ENCODE assay signal across 9 mouse cellular contexts in the genomic region with DNA sequence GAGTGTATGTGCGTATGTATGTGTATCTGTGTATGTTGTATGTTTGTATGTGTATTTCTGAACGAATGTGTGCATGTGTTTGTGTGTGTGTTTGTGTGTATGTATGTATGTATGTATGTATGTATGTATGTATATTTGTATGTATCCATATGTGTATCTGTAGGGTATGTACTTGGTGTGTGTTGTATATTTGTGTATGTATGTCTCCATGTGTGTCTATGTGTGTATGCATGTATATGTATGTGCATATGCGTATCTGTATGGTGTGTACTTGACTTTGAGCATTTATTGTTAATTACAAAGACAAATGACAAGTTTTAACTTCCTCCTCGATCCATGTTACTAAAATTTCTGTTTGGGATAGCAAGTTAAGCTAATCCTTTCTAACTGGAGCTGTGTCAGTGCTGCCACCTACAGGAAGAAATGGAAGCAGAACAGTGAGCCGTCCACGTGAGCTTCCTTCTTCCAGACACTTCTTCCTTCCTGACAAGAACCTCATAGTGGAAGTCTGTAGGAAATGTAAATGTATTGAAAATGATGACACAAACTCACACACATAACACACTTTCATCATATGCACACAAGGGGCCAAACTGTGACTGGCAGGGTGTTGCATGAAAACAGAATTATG.
DNase-seq lines count a peak whose midpoint lies in the region; ATAC-seq and TF ChIP-seq lines count a peak whose summit lies in the region.
"Had no signal": no experiment of that assay in that cellular context is flagged by ENCODE, and none has a peak within 500 bp of the region (broad histone marks: within the 10 kb centered on the region; RNA-seq: fewer than 3 reads in every experiment).

No protein-coding gene starts in this region.

- TF ChIP-seq CTCF in kidney, postnatal 0 days (IDR thresholded peaks at IDR 0.05; ENCODE audit: low read depth), result peak; percentile 90

- H3K27ac ChIP-seq in kidney, postnatal 0 days, result no peak overlapping the region

- DNase-seq in layer of hippocampus, adult 11-12 months (ENCODE audit: low spot score), result peak; percentile 74
- DNase-seq in layer of hippocampus, adult 9-10 months (ENCODE audit: low spot score), result no peak
- peak; percentile 16 to 39 for DNase-seq in cerebellum, adult 18-20 months
- DNase-seq in forelimb bud, embryonic 11.5 days (ENCODE audit: low read depth, low spot score), result peak; percentile 70
- peak; percentile 82 for DNase-seq in kidney, postnatal 0 days (ENCODE audit: low spot score)
- DNase-seq in lung, adult 18-20 months, result peak; percentile 8 to 19
- DNase-seq in ovary, postnatal 14 days (ENCODE audit: low spot score), result peak; percentile 47
- no peak for DNase-seq in thymus, postnatal 0 days (ENCODE audit: low spot score)

- H3K9ac ChIP-seq in kidney, postnatal 0 days (ENCODE audit: low read depth, low read length), result no peak overlapping the region

- H3K4me3 ChIP-seq in kidney, postnatal 0 days (replicated peaks; ENCODE audit: low read depth, low read length), result no peak overlapping the region
- H3K4me3 ChIP-seq: megakaryocyte, embryonic 14.5 days had no signal

- H3K36me3 ChIP-seq in kidney, postnatal 0 days (ENCODE audit: insufficient read depth, low read length), result no peaks in the 10 kb centered on the region

- H3K4me1 ChIP-seq in kidney, postnatal 0 days (replicated peaks; ENCODE audit: insufficient read depth, low read length), result no peaks in the 10 kb centered on the region
- H3K4me1 ChIP-seq: megakaryocyte, embryonic 14.5 days had no signal

- no peaks in the 10 kb centered on the region for H3K27me3 ChIP-seq in kidney, postnatal 0 days (ENCODE audit: insufficient read depth, low read length)
- H3K27me3 ChIP-seq: megakaryocyte, embryonic 14.5 days had no signal

- peak; percentile 65 for ATAC-seq in kidney, postnatal 0 days (replicated peaks; ENCODE audit: low FRiP score, low read depth)

- WGBS in kidney, postnatal 0 days, result 38% methylated on average over 6 of the region's 6 CpGs

- H3K9me3 ChIP-seq in kidney, postnatal 0 days (replicated peaks; ENCODE audit: low read length), result no peaks in the 10 kb centered on the region
- H3K9me3 ChIP-seq: megakaryocyte, embryonic 14.5 days had no signal

- no peak overlapping the region for H3K4me2 ChIP-seq in kidney, postnatal 0 days (ENCODE audit: low read length)

Comparison
In these comparisons a context has a peak if more than half of its experiments do, and no peak if none do; other contexts are left out.
1. DNase-seq: peak in layer of hippocampus, adult 11-12 months (single experiment), cerebellum, adult 18-20 months (2 of 2), forelimb bud, embryonic 11.5 days (single experiment), kidney, postnatal 0 days (single experiment), lung, adult 18-20 months (2 of 2) and ovary, postnatal 14 days (single experiment); none in layer of hippocampus, adult 9-10 months (single experiment) and thymus, postnatal 0 days (single experiment).